Mouse (Mus musculus) limb, embryonic 13.5 days (tissue): ENCODE measurements around the gene Fmnl1. TPM values are rescaled to one million over a fixed set of nuclear protein-coding genes. Genes with fewer than 3 reads are reported as not detected.
A peak's percentile ranks its signal among the peaks of the same experiment; 100 is the strongest.

Experiments used
- ATAC-seq: fragments of 200-750 bp; cut with Nextera tagmentation; 2 replicates; pipeline ENCODE4 v1.8.0; 2017; ENCODE audit warnings: low read depth, moderate number of reproducible peaks, moderate TSS enrichment; ENCODE audit not compliant: low FRiP score
- H3K27ac ChIP-seq: fragments of 300-500 bp; sonication (generic); 2 replicates; pipeline ENCODE4 v1.5.1; 2015; ENCODE audit warnings: inconsistent platforms, mild to moderate bottlenecking, moderate library complexity
- H3K27me3 ChIP-seq: fragments of 300-500 bp; sonication (generic); 2 replicates; pipeline ENCODE4 v1.6.1; 2015; ENCODE audit warnings: mild to moderate bottlenecking, inconsistent platforms
- H3K36me3 ChIP-seq: fragments of 300-500 bp; sonication (generic); 2 replicates; pipeline ENCODE4 v1.6.1; 2015; ENCODE audit warnings: inconsistent platforms, mild to moderate bottlenecking, moderate library complexity
- H3K4me1 ChIP-seq: fragments of 300-500 bp; sonication (generic); 2 replicates; pipeline ENCODE4 v1.6.1; 2015; ENCODE audit warnings: inconsistent platforms
- H3K4me2 ChIP-seq: fragments of 300-500 bp; sonication (generic); replicated peaks from 2 replicates; pipeline ENCODE4 v1.6.1; 2015; ENCODE audit warnings: inconsistent platforms, mild to moderate bottlenecking, moderate library complexity
- H3K4me3 ChIP-seq: fragments of 300-500 bp; sonication (generic); 2 replicates; pipeline ENCODE4 v1.5.1; 2015; ENCODE audit warnings: moderate library complexity, mild to moderate bottlenecking, inconsistent platforms
- H3K9ac ChIP-seq: fragments of 300-500 bp; sonication (generic); 2 replicates; pipeline ENCODE4 v1.6.1; 2015; ENCODE audit warnings: mild to moderate bottlenecking, inconsistent platforms
- H3K9me3 ChIP-seq: fragments of 300-500 bp; sonication (generic); 2 replicates; pipeline ENCODE4 v1.6.1; 2016; ENCODE audit warnings: inconsistent platforms
- WGBS: fragments of 180-500 bp; shearing (Covaris S2); methylation state at CpG from one replicate; pipeline ENCODE4 v1.1.7; 2015; 5-methylcytosine and 5-hydroxymethylcytosine counted together
- polyA plus RNA-seq: library from polyadenylated mRNA; unstranded; fragments of >200 nt; fragmentation: Nextera tagmentation; extraction: Ambion mirVana; gene quantifications from 2 replicates; pipeline ENCODE4 v1.2.1, GENCODE M21; 2015

Fmnl1 gene
- polyA plus RNA-seq, 1 experiment from 2014 or later: 1.1 TPM

- Histone ChIP-seq H3K27me3 (no peaks in the 10 kb centered on the region), H3K4me2 (no peak overlapping the region), H3K4me3 (no peak overlapping the region), H3K36me3 (peaks cover 38% of the 10 kb centered on the region), H3K9me3 (no peaks in the 10 kb centered on the region), H3K9ac (no peak overlapping the region), H3K27ac (no peak overlapping the region; the same call in 1 of the 2 replicates), H3K4me1 (peaks cover 23% of the 10 kb centered on the region)
- ATAC-seq: no peak
- WGBS: 72% methylated on average over 6 of the region's 6 CpGs
Measured at GRCm38 (mm10) chr11:103236431-103236830, 65.5 kb downstream of the Fmnl1 start.

- no peaks in the 10 kb centered on the region for H3K27me3 ChIP-seq
- no peaks in the 10 kb centered on the region for H3K9me3 ChIP-seq
- peaks cover 34% of the 10 kb centered on the region for H3K36me3 ChIP-seq
- H3K9ac ChIP-seq: no peak overlapping the region
- H3K4me3 ChIP-seq: no peak overlapping the region
- no peak overlapping the region for H3K4me2 ChIP-seq
- no peak overlapping the region for H3K27ac ChIP-seq
- ATAC-seq: no peak
- WGBS: 76% methylated on average over 10 of the region's 10 CpGs
- peaks cover 27% of the 10 kb centered on the region for H3K4me1 ChIP-seq
Measured at GRCm38 (mm10) chr11:103236903-103237302, 66.0 kb downstream of the Fmnl1 start.

- Histone ChIP-seq H3K4me1 (peaks cover 27% of the 10 kb centered on the region), H3K9me3 (no peaks in the 10 kb centered on the region), H3K4me2 (no peak overlapping the region), H3K9ac (no peak overlapping the region), H3K27me3 (no peaks in the 10 kb centered on the region), H3K4me3 (no peak overlapping the region), H3K36me3 (peaks cover 34% of the 10 kb centered on the region), H3K27ac (no peak overlapping the region)
- no peak for ATAC-seq
- 72% methylated on average over 9 of the region's 9 CpGs for WGBS
Measured at GRCm38 (mm10) chr11:103237757-103238156, 66.8 kb downstream of the Fmnl1 start.

- peaks cover 34% of the 10 kb centered on the region for H3K36me3 ChIP-seq
- H3K9me3 ChIP-seq: no peaks in the 10 kb centered on the region
- no peak for ATAC-seq
- 28% methylated on average over 7 of the region's 7 CpGs for WGBS
- H3K9ac ChIP-seq: peak overlapping the region; percentile 45
- H3K4me3 ChIP-seq: no peak overlapping the region
- peak overlapping the region; percentile 9; the same call in 1 of the 2 replicates for H3K4me2 ChIP-seq
- H3K27me3 ChIP-seq: no peaks in the 10 kb centered on the region
- peak overlapping the region; percentile 48; the same call in 1 of the 2 replicates for H3K27ac ChIP-seq
- peaks cover 36% of the 10 kb centered on the region for H3K4me1 ChIP-seq
Measured at GRCm38 (mm10) chr11:103240740-103241139, 69.8 kb downstream of the Fmnl1 start.

- Histone ChIP-seq H3K36me3 (peaks cover 4% of the 10 kb centered on the region), H3K9ac (no peak overlapping the region), H3K4me1 (peaks cover 69% of the 10 kb centered on the region), H3K4me3 (no peak overlapping the region), H3K27ac (no peak overlapping the region), H3K4me2 (no peak overlapping the region), H3K9me3 (no peaks in the 10 kb centered on the region), H3K27me3 (no peaks in the 10 kb centered on the region)
- 77% methylated on average over 4 of the region's 4 CpGs for WGBS
- ATAC-seq: no peak
Measured at GRCm38 (mm10) chr11:103244856-103245255, 73.9 kb downstream of the Fmnl1 start.

GRCm38 (mm10) chr11:103246081-103246730 is 75.3 kb downstream of the Fmnl1 start:
- Histone ChIP-seq H3K36me3 (no peaks in the 10 kb centered on the region; the same call in 1 of the 2 replicates), H3K4me1 (peaks cover 57% of the 10 kb centered on the region), H3K4me2 (no peak overlapping the region), H3K9me3 (no peaks in the 10 kb centered on the region), H3K4me3 (no peak overlapping the region), H3K27ac (peak overlapping the region; percentile 44; the same call in 1 of the 2 replicates), H3K9ac (peak overlapping the region; percentile 26; the same call in 1 of the 2 replicates), H3K27me3 (no peaks in the 10 kb centered on the region)
- ATAC-seq: no peak
- 65% methylated on average over 10 of the region's 10 CpGs for WGBS

- Histone ChIP-seq H3K27me3 (no peaks in the 10 kb centered on the region), H3K27ac (0 out of 2 replicates have a peak overlapping the region, but pooled peaks have one; percentile 44), H3K4me3 (no peak overlapping the region), H3K9me3 (no peaks in the 10 kb centered on the region), H3K4me2 (no peak overlapping the region), H3K9ac (peak overlapping the region; percentile 26; the same call in 1 of the 2 replicates), H3K4me1 (peaks cover 51% of the 10 kb centered on the region), H3K36me3 (no peaks in the 10 kb centered on the region; the same call in 1 of the 2 replicates)
- 0 out of 2 replicates have a peak, but pooled peaks have one; percentile 16 for ATAC-seq
- 67% methylated on average over 4 of the region's 4 CpGs for WGBS
Measured at GRCm38 (mm10) chr11:103246731-103247290, 75.9 kb downstream of the Fmnl1 start.

GRCm38 (mm10) chr11:103247504-103248177 is 76.7 kb downstream of the Fmnl1 start:
- 66% methylated on average over 11 of the region's 11 CpGs for whole genome bisulfite sequencing
- Histone ChIP-seq H3K4me1 (peaks cover 50% of the 10 kb centered on the region), H3K4me3 (no peak overlapping the region), H3K9me3 (no peaks in the 10 kb centered on the region), H3K27ac (no peak overlapping the region; the same call in 1 of the 2 replicates), H3K36me3 (no peaks in the 10 kb centered on the region; the same call in 1 of the 2 replicates), H3K27me3 (no peaks in the 10 kb centered on the region), H3K4me2 (no peak overlapping the region), H3K9ac (no peak overlapping the region)
- ATAC-seq: peak; percentile 72; the same call in 1 of the 2 replicates

Other genes starting within 250 kb of the Fmnl1 start
- gene Kif18b, start 246.0 kb upstream of the Fmnl1 start, polyA plus RNA-seq: 10.8 and 11.0 TPM in 2 replicates
- 1.4 and 1.7 TPM in 2 replicates for gene C1ql1, start 224.4 kb upstream of the Fmnl1 start, polyA plus RNA-seq
- gene Nmt1, start 142.9 kb upstream of the Fmnl1 start, polyA plus RNA-seq: 49.6 and 53.2 TPM in 2 replicates
- 197 and 201 TPM in 2 replicates for gene Dcakd, start 142.8 kb upstream of the Fmnl1 start, polyA plus RNA-seq
- gene Plcd3, start 69.4 kb upstream of the Fmnl1 start, polyA plus RNA-seq: 4.8 and 5.1 TPM in 2 replicates
- gene Acbd4, start 69.4 kb upstream of the Fmnl1 start, polyA plus RNA-seq: 14.4 and 17.2 TPM in 2 replicates
- gene Hexim1, start 54.9 kb upstream of the Fmnl1 start, polyA plus RNA-seq: 5.1 and 5.6 TPM in 2 replicates
- 12.8 and 13.8 TPM in 2 replicates for gene Hexim2, start 38.7 kb upstream of the Fmnl1 start, polyA plus RNA-seq
- gene 1700023F06Rik, start 37.5 kb downstream of the Fmnl1 start, polyA plus RNA-seq: 0.55 and 0.61 TPM in 2 replicates
- not detected in 2 replicates for gene Spata32, start 47.3 kb downstream of the Fmnl1 start, polyA plus RNA-seq
- gene Map3k14, start 96.4 kb downstream of the Fmnl1 start, polyA plus RNA-seq: 4.8 and 5.4 TPM in 2 replicates
- 5.1 and 6.8 TPM in 2 replicates for gene Arhgap27, start 192.6 kb downstream of the Fmnl1 start, polyA plus RNA-seq
- 7.1 and 8.7 TPM in 2 replicates for gene Plekhm1, start 241.6 kb downstream of the Fmnl1 start, polyA plus RNA-seq